Mouse (Mus musculus) hindbrain, embryonic 16.5 days (tissue): ENCODE measurements around the gene Tfdp1. TPM values are rescaled to one million over a fixed set of nuclear protein-coding genes. Genes with fewer than 3 reads are reported as not detected.

ENCODE experiments used
- ATAC-seq: fragments of 200-750 bp; cut with Nextera tagmentation; 2 replicates; pipeline ENCODE4 v1.8.0; 2017; ENCODE audit warnings: moderate TSS enrichment, moderate library complexity
- H3K27ac ChIP-seq: fragments of 300-500 bp; sonication (generic); 2 replicates; pipeline ENCODE4 v1.5.1; 2014; ENCODE audit warnings: low read depth, mild to moderate bottlenecking, control low read depth, low read length, moderate library complexity
- H3K27me3 ChIP-seq: fragments of 300-500 bp; sonication (generic); replicated peaks from 2 replicates; pipeline ENCODE4 v1.6.1; 2014; ENCODE audit warnings: low read length; ENCODE audit not compliant: control insufficient read depth, insufficient read depth
- H3K36me3 ChIP-seq: fragments of 300-500 bp; sonication (generic); 2 replicates; pipeline ENCODE4 v1.6.1; 2014; ENCODE audit warnings: mild to moderate bottlenecking, low read length, moderate library complexity, mixed read lengths; ENCODE audit not compliant: control insufficient read depth, insufficient read depth
- H3K4me1 ChIP-seq: fragments of 300-500 bp; sonication (generic); 2 replicates; pipeline ENCODE4 v1.6.1; 2014; ENCODE audit warnings: low read depth, low read length; ENCODE audit not compliant: control insufficient read depth, insufficient read depth
- H3K4me2 ChIP-seq: fragments of 300-500 bp; sonication (generic); 2 replicates; pipeline ENCODE4 v1.6.1; 2014; ENCODE audit warnings: mild to moderate bottlenecking, low read length, control low read depth, moderate library complexity
- H3K4me3 ChIP-seq: fragments of 300-500 bp; sonication (generic); 2 replicates; pipeline ENCODE4 v1.5.1; 2014; ENCODE audit warnings: mild to moderate bottlenecking, low read length, control low read depth, moderate library complexity
- H3K9ac ChIP-seq: fragments of 300-500 bp; sonication (generic); 2 replicates; pipeline ENCODE4 v1.6.1; 2014; ENCODE audit warnings: low read depth, mild to moderate bottlenecking, control low read depth, low read length, moderate library complexity
- H3K9me3 ChIP-seq: fragments of 300-500 bp; sonication (generic); 2 replicates; pipeline ENCODE4 v1.6.1; 2014; ENCODE audit warnings: mild to moderate bottlenecking, low read length, moderate library complexity; ENCODE audit not compliant: control insufficient read depth
- WGBS: fragments of 180-500 bp; shearing (Covaris S2); extraction: QIAGEN DNeasy Blood & Tissue Kit; methylation state at CpG from one replicate; pipeline ENCODE4 v1.1.7; 2014; 5-methylcytosine and 5-hydroxymethylcytosine counted together
- polyA plus RNA-seq: library from polyadenylated mRNA; unstranded; fragments of >200 nt; fragmentation: Nextera tagmentation; extraction: Ambion mirVana; gene quantifications from 2 replicates; pipeline ENCODE4 v1.2.1, GENCODE M21; 2015

Tfdp1 gene
- polyA plus RNA-seq, 1 experiment from 2014 or later, result 85.8 TPM

DNA sequence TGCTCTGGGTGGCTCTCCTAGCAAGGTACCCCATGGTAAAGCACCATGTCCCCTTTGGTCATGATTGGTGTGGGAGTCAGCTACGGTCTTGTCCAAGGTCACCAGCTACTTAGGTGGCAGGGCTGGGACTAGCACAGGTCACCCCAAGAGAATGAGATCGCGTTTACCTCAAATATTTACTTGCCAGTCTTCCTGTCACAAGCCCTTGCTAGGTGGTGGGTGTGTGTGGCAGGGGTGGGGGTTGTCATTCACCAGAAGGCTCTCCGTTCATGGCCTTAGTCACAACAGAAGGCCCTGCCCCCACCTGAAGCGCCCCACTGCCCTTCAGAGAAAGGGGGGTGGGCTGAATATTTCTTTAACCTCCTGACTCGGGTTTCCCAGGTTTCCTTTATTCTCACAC is 65.0 kb downstream of the Tfdp1 start:
- Histone ChIP-seq H3K27ac (no peak overlapping the region), H3K4me2 (no peak overlapping the region), H3K27me3 (no peaks in the 10 kb centered on the region), H3K9ac (no peak overlapping the region), H3K4me3 (no peak overlapping the region), H3K9me3 (no peaks in the 10 kb centered on the region), H3K36me3 (no peaks in the 10 kb centered on the region), H3K4me1 (no peaks in the 10 kb centered on the region)
- no peak for ATAC-seq
- WGBS, result 76% methylated on average over 6 of the region's 6 CpGs

DNA sequence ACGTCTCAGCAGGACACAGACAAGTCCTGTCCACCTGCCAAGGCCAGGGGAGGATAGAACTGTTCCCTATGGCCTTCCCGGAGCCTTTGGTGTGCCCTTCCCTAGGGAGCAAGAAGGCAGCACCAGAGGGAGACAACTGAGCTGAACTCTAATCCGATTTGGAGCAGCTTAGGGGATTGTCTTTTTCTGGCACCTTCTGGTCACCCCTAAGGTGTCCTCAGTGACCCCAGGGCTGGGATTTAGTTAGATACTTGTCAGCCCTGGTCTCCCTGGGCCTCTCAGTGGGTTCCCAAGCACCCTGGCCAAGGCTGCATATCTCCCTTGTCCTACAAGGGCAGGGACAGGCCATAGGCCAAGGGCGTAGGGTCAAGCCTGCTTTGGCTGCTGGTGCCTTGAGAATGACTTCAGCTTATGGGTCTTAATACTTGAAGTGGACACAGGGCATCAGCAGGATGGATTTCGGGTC is 66.1 kb downstream of the Tfdp1 start, which contains the start of gene Grk1:
Gene Grk1 (plus strand): TSS at position 416 of the 466 bp plus-strand sequence.
- 81% methylated on average over 5 of the region's 5 CpGs for WGBS

DNA sequence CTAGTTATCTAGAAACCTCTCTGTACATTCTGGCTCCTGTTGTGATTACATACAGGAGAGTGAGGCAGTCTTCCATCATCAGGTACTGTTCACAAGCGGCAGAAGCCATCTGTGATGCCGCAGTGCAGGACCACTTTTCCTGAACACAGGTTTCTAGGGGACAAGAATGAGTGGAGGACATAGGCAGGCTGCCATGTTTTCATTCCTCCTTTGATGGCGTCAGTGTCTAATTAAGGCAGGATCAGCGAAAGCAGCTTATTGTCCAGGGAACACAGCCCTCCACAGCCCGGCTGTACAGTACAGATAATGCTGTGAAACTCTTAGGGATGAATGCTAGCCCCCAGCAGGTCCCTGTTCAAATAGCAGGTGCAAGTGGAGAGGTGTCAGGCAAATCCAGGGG is 67.5 kb downstream of the Tfdp1 start:
- no peaks in the 10 kb centered on the region for H3K4me1 ChIP-seq
- no peak overlapping the region for H3K4me2 ChIP-seq
- H3K9me3 ChIP-seq, result no peaks in the 10 kb centered on the region
- no peaks in the 10 kb centered on the region for H3K27me3 ChIP-seq
- H3K9ac ChIP-seq, result no peak overlapping the region
- H3K36me3 ChIP-seq, result no peaks in the 10 kb centered on the region
- no peak for ATAC-seq
- H3K4me3 ChIP-seq, result no peak overlapping the region
- no peak overlapping the region for H3K27ac ChIP-seq
- 72% methylated on average over 5 of the region's 5 CpGs for WGBS

More for the DNA sequence above, 66.1 kb downstream of the Tfdp1 start, which contains the start of gene Grk1:
- Histone ChIP-seq H3K27me3 (no peaks in the 10 kb centered on the region), H3K9ac (no peak within 1 kb of the TSS), H3K27ac (no peak within 1 kb of the TSS), H3K4me2 (no peak within 1 kb of the TSS), H3K36me3 (no peaks in the 10 kb centered on the region), H3K4me3 (no peak within 1 kb of the TSS), H3K4me1 (no peaks in the 10 kb centered on the region), H3K9me3 (no peaks in the 10 kb centered on the region)
- ATAC-seq, result no peak

DNA sequence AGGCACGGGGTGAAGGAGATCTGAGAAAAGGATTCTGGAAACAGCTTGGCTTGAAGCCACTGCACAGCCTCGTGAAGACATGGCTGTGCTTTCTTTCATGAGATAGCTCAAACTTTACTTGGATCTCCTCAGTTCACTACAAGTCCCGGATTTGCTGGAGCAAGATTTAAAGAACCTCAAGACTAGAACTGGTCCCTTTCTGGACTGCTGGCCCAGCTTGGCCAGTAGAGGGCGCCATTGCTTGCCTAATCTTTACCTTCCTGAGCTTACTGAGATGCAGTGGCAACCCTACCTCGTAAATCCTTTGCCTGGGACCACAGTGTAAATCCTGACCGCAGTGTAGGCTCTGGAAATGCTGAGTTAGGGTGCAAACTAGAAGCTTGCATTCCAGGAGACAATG is 73.0 kb downstream of the Tfdp1 start:
- Histone ChIP-seq H3K36me3 (no peaks in the 10 kb centered on the region), H3K27me3 (no peaks in the 10 kb centered on the region), H3K4me2 (no peak overlapping the region), H3K9me3 (no peaks in the 10 kb centered on the region), H3K4me1 (no peaks in the 10 kb centered on the region), H3K9ac (no peak overlapping the region), H3K27ac (no peak overlapping the region), H3K4me3 (no peak overlapping the region)
- peak; percentile 64; the same call in 1 of the 2 replicates for ATAC-seq
- 32% methylated on average over 6 of the region's 6 CpGs for WGBS

DNA sequence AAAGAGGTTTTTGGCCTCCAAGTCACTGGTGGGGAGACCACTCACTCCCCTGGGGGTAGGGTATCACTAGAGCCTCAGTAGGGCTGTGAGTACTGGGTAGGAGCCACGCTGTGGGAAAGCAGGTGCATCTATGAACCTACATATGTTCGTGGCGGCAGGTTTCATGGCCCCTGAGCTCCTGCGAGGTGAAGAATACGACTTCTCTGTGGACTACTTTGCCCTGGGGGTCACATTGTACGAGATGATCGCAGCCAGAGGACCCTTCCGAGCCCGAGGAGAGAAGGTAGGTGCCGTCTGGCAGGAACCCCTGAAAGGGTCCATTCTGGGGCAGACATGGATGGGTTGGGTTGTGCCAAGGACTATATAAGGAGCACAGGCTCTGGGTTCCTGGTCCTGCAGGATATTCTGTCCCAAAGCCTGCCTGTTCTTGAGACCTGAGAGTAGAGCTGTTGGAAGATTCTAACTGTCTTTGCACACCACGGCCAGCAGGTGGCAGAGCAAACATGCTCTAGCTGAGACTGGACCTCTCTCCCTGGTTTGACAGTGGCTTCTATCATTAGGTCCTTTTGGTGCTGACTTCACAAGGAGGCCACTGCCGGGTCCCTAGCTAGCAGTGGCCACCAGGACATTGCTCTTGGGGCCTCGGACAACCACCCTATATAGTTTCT is 74.5 kb downstream of the Tfdp1 start:
- Histone ChIP-seq H3K4me3 (no peak overlapping the region), H3K4me1 (no peaks in the 10 kb centered on the region), H3K27me3 (no peaks in the 10 kb centered on the region), H3K36me3 (no peaks in the 10 kb centered on the region), H3K27ac (no peak overlapping the region), H3K4me2 (no peak overlapping the region), H3K9me3 (no peaks in the 10 kb centered on the region), H3K9ac (no peak overlapping the region)
- 63% methylated on average over 13 of the region's 13 CpGs for WGBS
- ATAC-seq, result no peak

DNA sequence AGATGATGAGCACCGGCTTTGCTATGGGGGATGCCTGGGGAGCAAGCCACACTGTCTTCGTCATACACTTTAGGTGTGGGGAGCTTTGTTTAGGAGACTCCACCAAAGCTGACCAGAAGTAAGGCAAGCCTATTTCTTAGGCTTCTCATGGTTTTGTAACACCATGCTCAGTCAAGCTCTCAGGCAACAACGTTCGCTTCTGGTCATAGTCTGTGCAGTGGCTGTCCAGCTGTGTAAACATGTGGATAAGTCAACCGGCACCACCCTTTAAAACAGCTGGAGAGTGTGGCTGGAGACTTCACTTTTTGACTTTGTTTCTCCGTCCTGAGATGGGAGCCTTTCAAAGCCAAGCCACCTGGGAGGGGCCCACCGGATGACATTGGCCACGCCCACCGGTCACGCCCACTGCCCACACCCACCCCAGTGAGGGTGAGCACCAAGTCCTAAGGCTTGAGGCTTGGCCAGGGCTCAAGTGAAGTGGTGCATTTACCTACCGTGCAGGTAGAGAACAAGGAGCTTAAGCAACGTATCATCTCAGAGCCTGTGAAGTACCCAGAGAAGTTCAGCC is 75.4 kb downstream of the Tfdp1 start:
- Histone ChIP-seq H3K9ac (no peak overlapping the region), H3K27me3 (no peaks in the 10 kb centered on the region), H3K36me3 (no peaks in the 10 kb centered on the region), H3K27ac (no peak overlapping the region), H3K4me1 (no peaks in the 10 kb centered on the region), H3K9me3 (no peaks in the 10 kb centered on the region), H3K4me3 (no peak overlapping the region), H3K4me2 (no peak overlapping the region)
- no peak for ATAC-seq
- WGBS, result 60% methylated on average over 12 of the region's 12 CpGs

DNA sequence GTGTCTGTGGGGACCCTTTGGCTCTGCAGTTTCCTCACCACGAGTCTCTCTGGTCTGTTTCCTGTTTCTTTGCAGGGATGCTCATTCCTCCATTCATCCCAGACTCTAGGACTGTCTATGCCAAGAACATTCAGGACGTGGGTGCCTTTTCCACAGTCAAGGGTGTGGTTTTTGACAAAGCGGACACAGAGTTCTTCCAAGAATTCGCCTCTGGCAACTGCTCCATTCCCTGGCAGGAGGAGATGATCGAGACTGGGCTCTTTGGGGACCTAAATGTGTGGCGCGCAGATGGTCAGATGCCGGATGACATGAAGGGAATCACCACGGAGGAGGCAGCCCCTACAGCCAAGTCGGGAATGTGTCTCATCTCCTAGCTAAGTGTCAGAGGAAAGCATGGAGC is 77.3 kb downstream of the Tfdp1 start:
- no peak overlapping the region for H3K27ac ChIP-seq
- no peaks in the 10 kb centered on the region for H3K27me3 ChIP-seq
- H3K4me3 ChIP-seq, result no peak overlapping the region
- H3K9ac ChIP-seq, result no peak overlapping the region
- no peak for ATAC-seq
- 74% methylated on average over 10 of the region's 10 CpGs for WGBS
- H3K4me1 ChIP-seq, result no peaks in the 10 kb centered on the region
- H3K36me3 ChIP-seq, result no peaks in the 10 kb centered on the region
- no peaks in the 10 kb centered on the region for H3K9me3 ChIP-seq
- no peak overlapping the region for H3K4me2 ChIP-seq

DNA sequence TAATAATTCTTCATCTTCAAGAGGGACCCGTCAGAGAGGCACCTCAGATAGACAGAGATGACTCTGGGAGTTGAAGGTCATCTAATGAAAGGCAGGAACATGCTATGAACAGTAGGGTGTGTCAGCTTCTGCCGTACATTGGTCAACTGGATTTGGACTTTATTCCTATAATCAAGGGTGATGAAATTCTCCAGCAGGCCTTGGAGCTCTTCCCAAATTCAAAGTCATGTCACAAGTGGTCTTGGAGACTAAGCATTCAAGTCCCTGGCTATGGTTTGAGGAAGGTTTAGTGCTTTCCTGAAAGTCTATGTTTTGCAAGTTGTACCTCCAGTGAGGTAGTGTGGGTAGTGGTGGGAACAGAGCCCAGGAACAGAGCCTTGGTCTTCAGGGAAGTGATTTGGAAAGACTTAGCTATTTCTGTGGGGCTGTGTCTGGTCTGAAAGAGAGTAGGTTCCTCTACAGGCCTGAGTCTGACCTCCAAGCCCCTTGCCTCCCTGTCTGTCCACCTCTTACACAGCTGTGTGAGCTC is 80.6 kb downstream of the Tfdp1 start:
- no peak overlapping the region for H3K27ac ChIP-seq
- no peak overlapping the region for H3K4me2 ChIP-seq
- H3K4me1 ChIP-seq, result no peaks in the 10 kb centered on the region
- no peak overlapping the region for H3K4me3 ChIP-seq
- H3K9me3 ChIP-seq, result no peaks in the 10 kb centered on the region
- no peak overlapping the region for H3K9ac ChIP-seq
- no peak for ATAC-seq
- 71% methylated on average over 2 of the region's 2 CpGs for WGBS
- H3K36me3 ChIP-seq, result no peaks in the 10 kb centered on the region
- no peaks in the 10 kb centered on the region for H3K27me3 ChIP-seq

DNA sequence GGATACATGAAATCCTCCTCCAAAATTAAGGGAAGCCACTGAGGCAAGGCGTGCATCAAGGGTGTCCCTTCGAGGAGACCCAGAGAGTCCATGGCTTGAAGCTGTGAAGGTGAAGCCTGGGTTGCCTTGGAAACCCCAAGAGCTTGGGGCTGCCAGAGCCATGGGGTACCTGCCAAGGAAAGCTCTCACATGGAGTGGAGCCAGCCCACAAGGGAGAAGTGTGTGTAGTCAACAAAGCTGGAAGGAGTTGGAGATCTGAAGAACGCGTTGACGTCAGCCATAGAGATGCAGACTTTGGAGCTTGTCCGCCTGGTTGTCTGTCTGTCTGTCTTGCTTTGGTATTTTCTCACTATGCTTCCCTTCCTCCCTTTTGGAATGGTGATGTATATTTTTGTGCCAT is 82.4 kb downstream of the Tfdp1 start:
- Histone ChIP-seq H3K4me2 (no peak overlapping the region), H3K4me3 (no peak overlapping the region), H3K36me3 (no peaks in the 10 kb centered on the region), H3K27me3 (no peaks in the 10 kb centered on the region), H3K9ac (no peak overlapping the region), H3K27ac (no peak overlapping the region), H3K9me3 (no peaks in the 10 kb centered on the region), H3K4me1 (no peaks in the 10 kb centered on the region)
- no peak for ATAC-seq
- WGBS, result 88% methylated on average over 6 of the region's 6 CpGs
